In genomic region chrX:106171106-106171852, GRCm38 (mm10) we compare ENCODE assay signal across 8 mouse cellular contexts. TPM values are rescaled to one million over a fixed set of nuclear protein-coding genes. Genes with fewer than 3 reads are reported as not detected.
DNase-seq lines count a peak whose midpoint lies in the region; ATAC-seq lines count a peak whose summit lies in the region.

No protein-coding gene starts in this region.

- H3K4me3 ChIP-seq in hindbrain, embryonic 14.5 days (replicated peaks; ENCODE audit: low read length): peak overlapping the region; percentile 26

- no peaks in the 10 kb centered on the region for H3K36me3 ChIP-seq in hindbrain, embryonic 14.5 days (replicated peaks; ENCODE audit: control insufficient read depth, insufficient read depth)

- H3K4me1 ChIP-seq in hindbrain, embryonic 14.5 days (replicated peaks; ENCODE audit: control insufficient read depth, insufficient read depth, low read length): no peaks in the 10 kb centered on the region

- WGBS in hindbrain, embryonic 14.5 days: 25% methylated on average over 18 of the region's 18 CpGs

- no peaks in the 10 kb centered on the region for H3K27me3 ChIP-seq in hindbrain, embryonic 14.5 days (ENCODE audit: control insufficient read depth, insufficient read depth, low read length)

- no peak overlapping the region for H3K27ac ChIP-seq in hindbrain, embryonic 14.5 days

- H3K4me2 ChIP-seq in hindbrain, embryonic 14.5 days (replicated peaks): peak overlapping the region; percentile 51

- peak; percentile 92 for ATAC-seq in hindbrain, embryonic 14.5 days (ENCODE audit: low FRiP score)

- peak overlapping the region; percentile 14; the same call in 1 of the 2 replicates for H3K9ac ChIP-seq in hindbrain, embryonic 14.5 days

- H3K9me3 ChIP-seq in hindbrain, embryonic 14.5 days (ENCODE audit: control insufficient read depth, low read length): no peaks in the 10 kb centered on the region

- DNase-seq in NIH3T3 (ENCODE audit: low read depth): peak; percentile 87
- peak; percentile 78 to 87 for DNase-seq in cerebellum, postnatal 14 days
- peak; percentile 44 to 56 for DNase-seq in frontal cortex, postnatal 25 days (ENCODE audit: low spot score in 2 of 2)
- peak; percentile 86 for DNase-seq in hindbrain, embryonic 14.5 days (ENCODE audit: low spot score)
- peak; percentile 58 to 68 for DNase-seq in layer of hippocampus, postnatal 36 days
- peak; percentile 74 for DNase-seq in lung, postnatal 25 days (ENCODE audit: low spot score)
- peak; percentile 89 for DNase-seq in retina, postnatal 1 day
- DNase-seq in thymus, postnatal 4 days: peak; percentile 82

RNA-seq across cellular contexts. Expression of gene Pgk1, which starts 15.6 kb away (rescaled TPM):
- polyA plus RNA-seq in hindbrain, embryonic 14.5 days (2014; fragmentation: Nextera tagmentation; extraction: Ambion mirVana): 278 and 290 TPM in 2 replicates
- total RNA-seq in layer of hippocampus, postnatal 36 days (2021): 100 to 1,000 TPM; 452 to 497 TPM

RNA-seq across cellular contexts. Expression of gene Tlr13, which starts 28.3 kb away (rescaled TPM):
- 0.34 and 0.48 TPM in 2 replicates for polyA plus RNA-seq in hindbrain, embryonic 14.5 days (2014; fragmentation: Nextera tagmentation; extraction: Ambion mirVana)
- total RNA-seq in layer of hippocampus, postnatal 36 days (2021): 1 to 10 TPM; 1.3 to 1.5 TPM

RNA-seq across cellular contexts. Expression of gene Taf9b, which starts 49.7 kb away (rescaled TPM):
- 21.3 and 23.5 TPM in 2 replicates for polyA plus RNA-seq in hindbrain, embryonic 14.5 days (2014; fragmentation: Nextera tagmentation; extraction: Ambion mirVana)
- 10 to 100 TPM; 22.5 to 24.6 TPM for total RNA-seq in layer of hippocampus, postnatal 36 days (2021)
